Mouse (Mus musculus) lung, embryonic 15.5 days (tissue): ENCODE measurements around the gene Ndrg4. TPM values are rescaled to one million over a fixed set of nuclear protein-coding genes. Genes with fewer than 3 reads are reported as not detected.
"Not testable (repeated sequence)": the region's sequence is repeated elsewhere in the genome, so short reads cannot be mapped to it uniquely, and the experiment has no call there.

Experiments
- ATAC-seq: fragments of 200-750 bp; cut with Nextera tagmentation; 2 replicates; pipeline ENCODE4 v1.8.0; 2017; ENCODE audit warnings: moderate number of reproducible peaks, borderline replicate concordance; ENCODE audit not compliant: low FRiP score, low TSS enrichment; ENCODE audit errors: extremely low read depth
- H3K27ac ChIP-seq: fragments of 300-500 bp; sonication (generic); 2 replicates; pipeline ENCODE4 v1.5.1; 2015; ENCODE audit warnings: moderate library complexity, mild to moderate bottlenecking, inconsistent platforms
- H3K27me3 ChIP-seq: fragments of 300-500 bp; sonication (generic); 2 replicates; pipeline ENCODE4 v1.6.1; 2015; ENCODE audit warnings: inconsistent platforms
- H3K36me3 ChIP-seq: fragments of 300-500 bp; sonication (generic); 2 replicates; pipeline ENCODE4 v1.6.1; 2015; ENCODE audit warnings: inconsistent platforms
- H3K4me1 ChIP-seq: fragments of 300-500 bp; sonication (generic); 2 replicates; pipeline ENCODE4 v1.6.1; 2015; ENCODE audit warnings: inconsistent platforms
- H3K4me2 ChIP-seq: fragments of 300-500 bp; sonication (generic); 2 replicates; pipeline ENCODE4 v1.6.1; 2015; ENCODE audit warnings: inconsistent platforms, mild to moderate bottlenecking, moderate library complexity
- H3K4me3 ChIP-seq: fragments of 300-500 bp; sonication (generic); 2 replicates; pipeline ENCODE4 v1.5.1; 2015; ENCODE audit warnings: mild to moderate bottlenecking, inconsistent platforms
- H3K9ac ChIP-seq: fragments of 300-500 bp; sonication (generic); 2 replicates; pipeline ENCODE4 v1.6.1; 2015; ENCODE audit warnings: inconsistent platforms
- H3K9me3 ChIP-seq: fragments of 300-500 bp; sonication (generic); 2 replicates; pipeline ENCODE4 v1.6.1; 2016; ENCODE audit warnings: inconsistent platforms
- WGBS: fragments of 180-500 bp; shearing (Covaris S2); methylation state at CpG from one replicate; pipeline ENCODE4 v1.1.7; 2015; 5-methylcytosine and 5-hydroxymethylcytosine counted together
- polyA plus RNA-seq: library from polyadenylated mRNA; unstranded; fragments of >200 nt; fragmentation: Nextera tagmentation; extraction: Ambion mirVana; gene quantifications from 2 replicates; pipeline ENCODE4 v1.2.1, GENCODE M21; 2015

Ndrg4 gene
- polyA plus RNA-seq, 1 experiment from 2014 or later: 20.4 TPM

- no peak for ATAC-seq
- Histone ChIP-seq H3K36me3 (no peaks in the 10 kb centered on the region), H3K27ac (no peak overlapping the region), H3K4me2 (no peak overlapping the region), H3K4me3 (no peak overlapping the region), H3K9me3 (no peaks in the 10 kb centered on the region), H3K4me1 (no peaks in the 10 kb centered on the region), H3K27me3 (no peaks in the 10 kb centered on the region), H3K9ac (no peak overlapping the region)
- WGBS: 89% methylated on average over 6 of the region's 6 CpGs
Measured at GRCm38 (mm10) chr8:95661575-95661974, 15.2 kb upstream of the Ndrg4 start.

GRCm38 (mm10) chr8:95662885-95663598, 13.7 kb upstream of the Ndrg4 start:
- Histone ChIP-seq H3K9ac (no peak overlapping the region), H3K4me2 (no peak overlapping the region), H3K9me3 (no peaks in the 10 kb centered on the region), H3K4me1 (no peaks in the 10 kb centered on the region), H3K4me3 (no peak overlapping the region), H3K27ac (no peak overlapping the region), H3K27me3 (no peaks in the 10 kb centered on the region), H3K36me3 (no peaks in the 10 kb centered on the region)
- 50% methylated on average over 7 of the region's 7 CpGs for WGBS
- peak; percentile 39; the same call in 1 of the 2 replicates for ATAC-seq

- no peaks in the 10 kb centered on the region for H3K4me1 ChIP-seq
- H3K27me3 ChIP-seq: no peaks in the 10 kb centered on the region
- peak; percentile 19; the same call in 1 of the 2 replicates for ATAC-seq
- H3K9me3 ChIP-seq: no peaks in the 10 kb centered on the region
- H3K9ac ChIP-seq: no peak overlapping the region
- H3K4me2 ChIP-seq: no peak overlapping the region
- 26% methylated on average over 4 of the region's 4 CpGs for WGBS
- no peak overlapping the region for H3K27ac ChIP-seq
- H3K36me3 ChIP-seq: no peaks in the 10 kb centered on the region
- H3K4me3 ChIP-seq: no peak overlapping the region
Measured at GRCm38 (mm10) chr8:95663599-95663949, 13.2 kb upstream of the Ndrg4 start.

GRCm38 (mm10) chr8:95665813-95666452, 10.8 kb upstream of the Ndrg4 start:
- not testable (repeated sequence) for H3K4me1 ChIP-seq, H3K27ac ChIP-seq, H3K9me3 ChIP-seq, H3K27me3 ChIP-seq, H3K9ac ChIP-seq, H3K36me3 ChIP-seq, H3K4me3 ChIP-seq, H3K4me2 ChIP-seq, ATAC-seq
- WGBS: 85% methylated on average over 11 of the region's 11 CpGs

- Histone ChIP-seq H3K9ac (no peak overlapping the region), H3K4me1 (no peaks in the 10 kb centered on the region), H3K36me3 (no peaks in the 10 kb centered on the region), H3K27me3 (0 out of 2 replicates have a peak, but pooled peaks cover under 1% of the 10 kb centered on the region), H3K9me3 (no peaks in the 10 kb centered on the region), H3K27ac (no peak overlapping the region), H3K4me3 (no peak overlapping the region), H3K4me2 (no peak overlapping the region)
- WGBS: 29% methylated on average over 8 of the region's 8 CpGs
- ATAC-seq: no peak
Measured at GRCm38 (mm10) chr8:95668163-95668958, 8.4 kb upstream of the Ndrg4 start.

- WGBS: 80% methylated on average over 2 of the region's 2 CpGs
- Histone ChIP-seq H3K27ac (no peak overlapping the region), H3K9me3 (no peaks in the 10 kb centered on the region), H3K27me3 (peaks cover 16% of the 10 kb centered on the region), H3K36me3 (no peaks in the 10 kb centered on the region), H3K4me3 (no peak overlapping the region), H3K4me2 (no peak overlapping the region), H3K4me1 (no peaks in the 10 kb centered on the region), H3K9ac (no peak overlapping the region)
- no peak for ATAC-seq
Measured at GRCm38 (mm10) chr8:95669967-95670366, 6.8 kb upstream of the Ndrg4 start.

GRCm38 (mm10) chr8:95671861-95672260, 4.9 kb upstream of the Ndrg4 start:
- H3K27ac ChIP-seq: no peak overlapping the region
- no peak overlapping the region for H3K4me2 ChIP-seq
- H3K27me3 ChIP-seq: peaks cover 35% of the 10 kb centered on the region
- whole genome bisulfite sequencing: 80% methylated on average over 6 of the region's 6 CpGs
- H3K4me3 ChIP-seq: no peak overlapping the region
- no peak for ATAC-seq
- H3K9ac ChIP-seq: no peak overlapping the region
- no peaks in the 10 kb centered on the region for H3K4me1 ChIP-seq
- no peaks in the 10 kb centered on the region for H3K9me3 ChIP-seq
- H3K36me3 ChIP-seq: no peaks in the 10 kb centered on the region

GRCm38 (mm10) chr8:95672811-95673210, 4.0 kb upstream of the Ndrg4 start:
- 61% methylated on average over 5 of the region's 5 CpGs for WGBS

GRCm38 (mm10) chr8:95677591-95678023, 827 bp downstream of the Ndrg4 start:
- WGBS: 2% methylated on average over 35 of the region's 48 CpGs
- no peak overlapping the region for H3K27ac ChIP-seq
- peak overlapping the region; percentile 51 for H3K4me3 ChIP-seq
- ATAC-seq: peak; percentile 33; the same call in 1 of the 2 replicates
- H3K4me1 ChIP-seq: peaks cover 12% of the 10 kb centered on the region
- peak overlapping the region; percentile 97 for H3K4me2 ChIP-seq
- no peaks in the 10 kb centered on the region for H3K9me3 ChIP-seq
- H3K9ac ChIP-seq: peak overlapping the region; percentile 29; the same call in 1 of the 2 replicates
- H3K36me3 ChIP-seq: no peaks in the 10 kb centered on the region
- peaks cover 82% of the 10 kb centered on the region for H3K27me3 ChIP-seq

More at GRCm38 (mm10) chr8:95672811-95673210, 4.0 kb upstream of the Ndrg4 start:
- ATAC-seq: no peak
- Histone ChIP-seq H3K9ac (no peak overlapping the region), H3K27ac (no peak overlapping the region), H3K27me3 (peaks cover 45% of the 10 kb centered on the region), H3K4me1 (peaks cover 4% of the 10 kb centered on the region), H3K4me3 (no peak overlapping the region), H3K9me3 (no peaks in the 10 kb centered on the region), H3K36me3 (no peaks in the 10 kb centered on the region), H3K4me2 (no peak overlapping the region)

- Histone ChIP-seq H3K9me3 (no peaks in the 10 kb centered on the region), H3K36me3 (no peaks in the 10 kb centered on the region), H3K27me3 (peaks cover 82% of the 10 kb centered on the region), H3K9ac (peak overlapping the region; percentile 29; the same call in 1 of the 2 replicates), H3K4me1 (peaks cover 12% of the 10 kb centered on the region), H3K4me3 (peak overlapping the region; percentile 51), H3K27ac (no peak overlapping the region), H3K4me2 (peak overlapping the region; percentile 97)
- peak; percentile 32; the same call in 1 of the 2 replicates for ATAC-seq
- WGBS: under 1% methylated on average over 49 of the region's 70 CpGs
Measured at GRCm38 (mm10) chr8:95678024-95678611, 1.3 kb downstream of the Ndrg4 start.

GRCm38 (mm10) chr8:95688073-95688672, 11.4 kb downstream of the Ndrg4 start:
- Histone ChIP-seq H3K9ac (no peak overlapping the region), H3K27me3 (peaks cover 3% of the 10 kb centered on the region; the same call in 1 of the 2 replicates), H3K9me3 (no peaks in the 10 kb centered on the region), H3K4me1 (no peaks in the 10 kb centered on the region), H3K27ac (peak overlapping the region; percentile 38; the same call in 1 of the 2 replicates), H3K4me3 (no peak overlapping the region), H3K4me2 (no peak overlapping the region), H3K36me3 (no peaks in the 10 kb centered on the region)
- 51% methylated on average over 10 of the region's 10 CpGs for WGBS
- ATAC-seq: peak; percentile 69; the same call in 1 of the 2 replicates
